Mouse (Mus musculus) embryonic facial prominence, embryonic 15.5 days (tissue): ENCODE results near the gene Oasl1. TPM values are rescaled to one million over a fixed set of nuclear protein-coding genes. Genes with fewer than 3 reads are reported as not detected.

Source experiments
- ATAC-seq: fragments of 200-750 bp; cut with Nextera tagmentation; 2 replicates; pipeline ENCODE4 v1.8.0; 2017; ENCODE audit warnings: low read depth, moderate TSS enrichment; ENCODE audit not compliant: insufficient number of reproducible peaks, low FRiP score, low TSS enrichment
- H3K27ac ChIP-seq: fragments of 300-500 bp; sonication (generic); replicated peaks from 2 replicates; pipeline ENCODE4 v1.5.1; 2015; ENCODE audit warnings: mild to moderate bottlenecking, inconsistent platforms
- H3K27me3 ChIP-seq: fragments of 300-500 bp; sonication (generic); 2 replicates; pipeline ENCODE4 v1.6.1; 2015; ENCODE audit warnings: inconsistent platforms
- H3K36me3 ChIP-seq: fragments of 300-500 bp; sonication (generic); 2 replicates; pipeline ENCODE4 v1.6.1; 2015; ENCODE audit warnings: mild to moderate bottlenecking, inconsistent platforms
- H3K4me1 ChIP-seq: fragments of 300-500 bp; sonication (generic); 2 replicates; pipeline ENCODE4 v1.6.1; 2015; ENCODE audit warnings: inconsistent platforms
- H3K4me2 ChIP-seq: fragments of 300-500 bp; sonication (generic); replicated peaks from 2 replicates; pipeline ENCODE4 v1.6.1; 2015; ENCODE audit warnings: mild to moderate bottlenecking, inconsistent platforms
- H3K4me3 ChIP-seq: fragments of 300-500 bp; sonication (generic); replicated peaks from 2 replicates; pipeline ENCODE4 v1.5.1; 2015; ENCODE audit warnings: mild to moderate bottlenecking, inconsistent platforms
- H3K9ac ChIP-seq: fragments of 300-500 bp; sonication (generic); 2 replicates; pipeline ENCODE4 v1.6.1; 2015; ENCODE audit warnings: inconsistent platforms
- H3K9me3 ChIP-seq: fragments of 300-500 bp; sonication (generic); replicated peaks from 2 replicates; pipeline ENCODE4 v1.6.1; 2016; ENCODE audit warnings: inconsistent platforms
- WGBS: fragments of 180-500 bp; shearing (Covaris S2); methylation state at CpG from one replicate; pipeline ENCODE4 v1.1.7; 2015; 5-methylcytosine and 5-hydroxymethylcytosine counted together
- polyA plus RNA-seq: library from polyadenylated mRNA; unstranded; fragments of >200 nt; fragmentation: Nextera tagmentation; extraction: Ambion mirVana; gene quantifications from 2 replicates; pipeline ENCODE4 v1.2.1, GENCODE M21; 2015

Gene Oasl1
- polyA plus RNA-seq, 1 experiment from 2014 or later = 0.89 TPM

- H3K4me3 ChIP-seq = no peak overlapping the region
- no peak overlapping the region for H3K4me2 ChIP-seq
- H3K9ac ChIP-seq = no peak overlapping the region
- no peaks in the 10 kb centered on the region for H3K9me3 ChIP-seq
- H3K27ac ChIP-seq = no peak overlapping the region
- 84% methylated on average over 9 of the region's 9 CpGs for WGBS
- H3K27me3 ChIP-seq = no peaks in the 10 kb centered on the region
- peaks cover 46% of the 10 kb centered on the region for H3K36me3 ChIP-seq
- H3K4me1 ChIP-seq = peaks cover 10% of the 10 kb centered on the region
- no peak; the same call in 1 of the 2 replicates for ATAC-seq
Measured at GRCm38 (mm10) chr5:114949812-114950211, 26.8 kb downstream of the Oasl1 start.

DNA sequence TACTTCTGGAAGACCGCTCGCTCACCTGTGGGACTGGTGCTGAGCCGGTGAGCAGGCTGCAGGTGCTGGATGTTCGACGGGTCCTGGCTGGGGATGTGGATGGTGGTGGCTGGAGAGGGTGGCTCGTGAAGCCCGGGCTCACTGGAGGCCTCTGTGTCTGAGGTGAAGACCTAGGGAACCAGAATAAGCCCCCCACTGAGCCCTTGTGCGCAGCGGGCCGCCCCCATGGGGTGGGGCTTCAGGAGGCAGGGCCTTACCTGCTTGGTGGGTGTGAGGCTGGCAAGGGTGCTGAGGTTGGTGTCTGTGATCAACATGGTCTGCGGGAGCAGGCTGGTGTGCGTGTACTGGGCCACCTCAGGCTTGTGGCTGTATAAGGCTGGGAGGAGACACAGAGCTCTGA, 27.6 kb downstream of the Oasl1 start:
- WGBS = 72% methylated on average over 12 of the region's 12 CpGs
- Histone ChIP-seq H3K36me3 (peaks cover 44% of the 10 kb centered on the region), H3K27me3 (no peaks in the 10 kb centered on the region), H3K9ac (no peak overlapping the region), H3K4me1 (peaks cover 10% of the 10 kb centered on the region), H3K9me3 (no peaks in the 10 kb centered on the region), H3K27ac (no peak overlapping the region), H3K4me2 (no peak overlapping the region), H3K4me3 (no peak overlapping the region)
- no peak for ATAC-seq

GRCm38 (mm10) chr5:114951279-114951880, 28.3 kb downstream of the Oasl1 start:
- 76% methylated on average over 21 of the region's 21 CpGs for WGBS
- Histone ChIP-seq H3K9ac (no peak overlapping the region), H3K27ac (no peak overlapping the region)

GRCm38 (mm10) chr5:114953326-114953725, 30.3 kb downstream of the Oasl1 start:
- H3K9me3 ChIP-seq = no peaks in the 10 kb centered on the region
- H3K4me1 ChIP-seq = peaks cover 10% of the 10 kb centered on the region
- H3K27ac ChIP-seq = no peak overlapping the region
- no peak for ATAC-seq
- WGBS = 87% methylated on average over 14 of the region's 14 CpGs
- H3K9ac ChIP-seq = no peak overlapping the region
- peaks cover 18% of the 10 kb centered on the region for H3K36me3 ChIP-seq
- no peak overlapping the region for H3K4me3 ChIP-seq
- H3K4me2 ChIP-seq = no peak overlapping the region
- no peaks in the 10 kb centered on the region for H3K27me3 ChIP-seq

More at GRCm38 (mm10) chr5:114951279-114951880, 28.3 kb downstream of the Oasl1 start:
- no peak overlapping the region for H3K4me2 ChIP-seq
- H3K4me1 ChIP-seq = peaks cover 10% of the 10 kb centered on the region
- ATAC-seq = no peak
- peaks cover 37% of the 10 kb centered on the region for H3K36me3 ChIP-seq
- H3K4me3 ChIP-seq = no peak overlapping the region
- H3K27me3 ChIP-seq = no peaks in the 10 kb centered on the region
- H3K9me3 ChIP-seq = no peaks in the 10 kb centered on the region

- H3K27me3 ChIP-seq = no peaks in the 10 kb centered on the region
- 79% methylated on average over 5 of the region's 5 CpGs for WGBS
- H3K4me1 ChIP-seq = 0 out of 2 replicates have a peak, but pooled peaks cover 3% of the 10 kb centered on the region
- H3K9ac ChIP-seq = no peak overlapping the region
- no peak overlapping the region for H3K4me2 ChIP-seq
- H3K4me3 ChIP-seq = no peak overlapping the region
- H3K36me3 ChIP-seq = no peaks in the 10 kb centered on the region
- H3K27ac ChIP-seq = no peak overlapping the region
- no peak for ATAC-seq
- no peaks in the 10 kb centered on the region for H3K9me3 ChIP-seq
Measured at GRCm38 (mm10) chr5:114958069-114958468, 35.0 kb downstream of the Oasl1 start.

GRCm38 (mm10) chr5:114961590-114962360, 38.7 kb downstream of the Oasl1 start:
- peak; percentile 39; the same call in 1 of the 2 replicates for ATAC-seq
- Histone ChIP-seq H3K36me3 (no peaks in the 10 kb centered on the region), H3K4me3 (no peak overlapping the region), H3K27ac (no peak overlapping the region), H3K27me3 (no peaks in the 10 kb centered on the region), H3K4me2 (no peak overlapping the region), H3K9ac (no peak overlapping the region), H3K4me1 (0 out of 2 replicates have a peak, but pooled peaks cover 3% of the 10 kb centered on the region), H3K9me3 (no peaks in the 10 kb centered on the region)
- WGBS = 36% methylated on average over 4 of the region's 4 CpGs

- Histone ChIP-seq H3K4me3 (no peak overlapping the region), H3K27me3 (peaks cover 16% of the 10 kb centered on the region), H3K27ac (no peak overlapping the region), H3K4me2 (no peak overlapping the region), H3K9me3 (no peaks in the 10 kb centered on the region), H3K9ac (no peak overlapping the region), H3K4me1 (0 out of 2 replicates have a peak, but pooled peaks cover 3% of the 10 kb centered on the region), H3K36me3 (no peaks in the 10 kb centered on the region)
- ATAC-seq = no peak
- WGBS = 54% methylated on average over 7 of the region's 7 CpGs
Measured at GRCm38 (mm10) chr5:114964315-114964966, 41.4 kb downstream of the Oasl1 start.

DNA sequence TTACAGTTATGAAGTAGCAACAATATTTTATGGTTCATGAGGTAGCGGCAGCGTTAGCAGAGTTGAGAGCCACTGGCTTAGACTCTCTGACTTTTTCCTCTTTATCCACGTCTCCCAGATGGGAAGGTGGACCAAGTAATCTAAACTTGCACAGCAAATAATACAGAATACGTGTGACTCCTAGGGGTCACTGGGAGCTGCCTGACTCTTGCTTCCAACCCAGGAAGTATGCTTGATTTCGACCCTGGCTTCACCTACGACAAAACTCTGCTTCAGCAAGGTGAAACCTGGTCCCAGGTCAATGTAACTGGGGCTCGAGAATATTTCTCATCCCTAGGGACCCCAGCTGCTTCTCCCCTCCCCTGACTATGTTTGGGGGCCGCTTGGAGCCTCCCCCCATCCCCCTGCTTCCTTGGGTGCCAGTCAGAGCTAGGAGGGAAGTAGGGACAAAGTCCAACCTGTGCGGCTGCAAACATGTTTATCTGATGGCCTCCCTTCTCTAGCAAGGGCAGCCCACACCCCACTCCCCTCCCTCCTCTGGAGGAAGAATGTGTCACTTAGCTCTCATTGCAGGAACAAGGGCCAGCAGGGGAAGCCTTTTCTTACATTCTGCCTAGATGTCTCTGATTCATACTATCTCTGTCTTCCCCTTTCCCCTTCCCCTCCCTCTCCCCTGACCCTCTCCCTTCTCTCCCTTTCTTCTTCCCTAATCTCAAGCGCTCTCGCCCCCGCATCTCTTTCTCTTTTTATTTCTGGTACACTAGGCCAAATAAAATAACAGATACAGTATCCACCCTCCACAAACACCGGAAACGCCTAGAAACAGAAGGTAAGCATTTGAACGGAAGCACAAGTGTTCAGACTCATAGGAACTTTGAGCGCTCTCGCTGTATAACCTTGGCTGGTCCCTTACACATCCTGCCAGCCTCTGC, 42.2 kb downstream of the Oasl1 start:
- H3K4me3 ChIP-seq = no peak overlapping the region
- no peak for ATAC-seq
- H3K27me3 ChIP-seq = peaks cover 16% of the 10 kb centered on the region
- H3K9me3 ChIP-seq = no peaks in the 10 kb centered on the region
- WGBS = 57% methylated on average over 17 of the region's 17 CpGs
- no peak overlapping the region for H3K27ac ChIP-seq
- H3K9ac ChIP-seq = no peak overlapping the region
- 0 out of 2 replicates have a peak, but pooled peaks cover 3% of the 10 kb centered on the region for H3K4me1 ChIP-seq
- no peaks in the 10 kb centered on the region for H3K36me3 ChIP-seq
- H3K4me2 ChIP-seq = no peak overlapping the region

DNA sequence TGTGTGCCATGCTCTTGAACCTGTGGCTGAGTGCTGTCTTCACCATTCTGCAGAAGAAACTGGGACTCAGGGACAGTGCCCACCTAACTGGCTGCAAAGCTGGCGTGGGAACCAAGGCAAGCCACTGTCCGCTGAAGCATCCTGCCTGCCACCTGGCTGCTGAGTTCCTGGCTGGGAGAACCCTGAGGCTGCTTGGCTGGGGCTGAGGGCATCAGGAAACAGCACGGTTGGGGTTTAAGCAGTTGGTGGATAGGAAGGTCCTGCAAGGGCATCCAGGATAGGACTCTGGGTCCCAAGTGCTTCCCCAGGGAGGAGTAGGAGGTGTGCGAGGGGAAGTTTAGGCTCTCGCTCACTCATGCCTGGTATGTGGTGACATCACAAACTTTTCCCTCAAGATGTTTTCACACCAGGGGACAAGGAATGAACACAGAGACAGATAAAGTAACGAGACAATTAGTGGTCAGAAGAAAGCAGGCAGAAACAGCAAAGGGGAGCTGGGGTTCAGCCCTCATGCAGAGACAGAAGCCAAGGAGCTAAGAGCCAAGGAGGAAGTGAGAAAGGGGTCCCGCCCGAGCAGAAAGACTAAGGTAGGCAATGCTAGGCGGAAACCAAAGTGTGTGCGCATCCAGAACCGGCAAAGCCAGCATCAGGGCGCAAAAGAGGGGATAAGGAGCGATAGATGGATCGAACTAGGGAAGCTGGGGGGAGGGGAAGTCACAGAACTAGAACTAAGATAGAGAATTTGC, 44.7 kb downstream of the Oasl1 start:
- H3K4me3 ChIP-seq = no peak overlapping the region

DNA sequence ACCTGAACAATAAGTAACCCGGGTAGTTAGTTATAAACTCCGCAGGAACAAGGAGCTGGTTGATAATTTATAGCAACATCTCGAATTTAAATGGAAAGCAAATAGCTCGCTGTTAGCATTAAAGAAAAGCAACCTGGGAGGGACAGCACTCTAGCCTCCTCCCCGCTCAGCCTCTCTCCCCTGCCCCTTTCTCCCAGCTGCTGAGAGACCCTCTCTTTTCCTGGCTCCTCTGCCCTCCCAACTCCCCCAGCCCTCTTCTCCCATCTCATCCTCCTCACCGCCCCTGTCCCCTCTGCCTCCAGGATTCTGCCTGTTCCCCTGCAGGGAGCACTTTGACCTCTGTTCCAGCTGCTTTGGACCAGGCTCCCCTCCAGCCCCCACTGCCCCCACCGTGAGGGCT, 45.6 kb downstream of the Oasl1 start:
- H3K4me1 ChIP-seq = no peaks in the 10 kb centered on the region
- 25% methylated on average over 7 of the region's 7 CpGs for WGBS
- H3K4me3 ChIP-seq = no peak overlapping the region
- H3K27ac ChIP-seq = no peak overlapping the region
- ATAC-seq = no peak
- no peaks in the 10 kb centered on the region for H3K9me3 ChIP-seq
- peaks cover 16% of the 10 kb centered on the region for H3K27me3 ChIP-seq
- no peaks in the 10 kb centered on the region for H3K36me3 ChIP-seq
- no peak overlapping the region for H3K9ac ChIP-seq
- no peak overlapping the region for H3K4me2 ChIP-seq

More for the DNA sequence above, 44.7 kb downstream of the Oasl1 start:
- no peaks in the 10 kb centered on the region for H3K9me3 ChIP-seq
- ATAC-seq = no peak
- peaks cover 16% of the 10 kb centered on the region for H3K27me3 ChIP-seq
- H3K36me3 ChIP-seq = no peaks in the 10 kb centered on the region
- no peak overlapping the region for H3K9ac ChIP-seq
- no peak overlapping the region for H3K4me2 ChIP-seq
- no peaks in the 10 kb centered on the region for H3K4me1 ChIP-seq
- 30% methylated on average over 14 of the region's 14 CpGs for WGBS
- H3K27ac ChIP-seq = no peak overlapping the region
